Mouse (Mus musculus) Muller cell, postnatal 12 days (primary cell): ENCODE measurements around the gene Grm7.

Experiments
- DNase-seq: peaks from one replicate; pipeline ENCODE4 v3.0.0-alpha.2; 2015; ENCODE audit errors: inconsistent ontology term

Gene Grm7

GRCm38 (mm10) chr6:111559459-111559858, 914.1 kb downstream of the Grm7 start:
- DNase-seq: no peak

- DNase-seq: no peak
These were observed 916.0 kb downstream of the Grm7 start for GRCm38 (mm10) chr6:111561347-111561746.

- DNase-seq: no peak
These were observed 926.2 kb downstream of the Grm7 start for GRCm38 (mm10) chr6:111571471-111572088.

GRCm38 (mm10) chr6:111584851-111585250, 939.5 kb downstream of the Grm7 start:
- no peak for DNase-seq

- no peak for DNase-seq
These were observed 942.2 kb downstream of the Grm7 start for GRCm38 (mm10) chr6:111587572-111587971.

- DNase-seq: no peak
These were observed 956.7 kb downstream of the Grm7 start for GRCm38 (mm10) chr6:111601892-111602654.

- no peak for DNase-seq
These were observed 965.0 kb downstream of the Grm7 start for GRCm38 (mm10) chr6:111610396-111610795.

- DNase-seq: peak; percentile 12
These were observed 968.5 kb downstream of the Grm7 start for GRCm38 (mm10) chr6:111613834-111614233.
